Mouse (Mus musculus) midbrain, embryonic 11.5 days (tissue): ENCODE data around the gene Olfr486. TPM values are rescaled to one million over a fixed set of nuclear protein-coding genes. Genes with fewer than 3 reads are reported as not detected.
"Not testable (repeated sequence)": the region's sequence is repeated elsewhere in the genome, so short reads cannot be mapped to it uniquely, and the experiment has no call there.

ENCODE experiments used
- ATAC-seq: fragments of 200-750 bp; cut with Nextera tagmentation; 2 replicates; pipeline ENCODE4 v1.8.0; 2017; ENCODE audit warnings: moderate TSS enrichment, moderate library complexity; ENCODE audit not compliant: low FRiP score
- DNase-seq: peaks from one replicate; pipeline ENCODE4 v3.0.0; 2015; ENCODE audit warnings: low spot score; ENCODE audit errors: missing footprints
- H3K27ac ChIP-seq: fragments of 300-500 bp; sonication (generic); 2 replicates; pipeline ENCODE4 v1.5.1; 2014; ENCODE audit warnings: low read depth, low read length
- H3K27me3 ChIP-seq: fragments of 300-500 bp; sonication (generic); 2 replicates; pipeline ENCODE4 v1.6.1; 2014; ENCODE audit warnings: mild to moderate bottlenecking, low read length, moderate library complexity, mixed read lengths; ENCODE audit not compliant: control insufficient read depth, insufficient read depth
- H3K36me3 ChIP-seq: fragments of 300-500 bp; sonication (generic); 2 replicates; pipeline ENCODE4 v1.6.1; 2014; ENCODE audit warnings: mild to moderate bottlenecking, low read length, moderate library complexity, mixed read lengths; ENCODE audit not compliant: control insufficient read depth, insufficient read depth
- H3K4me1 ChIP-seq: fragments of 300-500 bp; sonication (generic); 2 replicates; pipeline ENCODE4 v1.6.1; 2014; ENCODE audit warnings: low read length; ENCODE audit not compliant: control insufficient read depth, insufficient read depth
- H3K4me2 ChIP-seq: fragments of 300-500 bp; sonication (generic); 2 replicates; pipeline ENCODE4 v1.6.1; 2014; ENCODE audit warnings: mild to moderate bottlenecking, moderate library complexity
- H3K4me3 ChIP-seq: fragments of 300-500 bp; sonication (generic); 2 replicates; pipeline ENCODE4 v1.5.1; 2014; ENCODE audit warnings: low read depth, low read length
- H3K9ac ChIP-seq: fragments of 300-500 bp; sonication (generic); 2 replicates; pipeline ENCODE4 v1.6.1; 2014; ENCODE audit warnings: low read length
- H3K9me3 ChIP-seq: fragments of 300-500 bp; sonication (generic); 2 replicates; pipeline ENCODE4 v1.6.1; 2016; ENCODE audit warnings: low read length; ENCODE audit not compliant: control insufficient read depth
- WGBS: fragments of 180-500 bp; shearing (Covaris S2); extraction: QIAGEN DNeasy Blood & Tissue Kit; methylation state at CpG from one replicate; pipeline ENCODE4 v1.1.7; 2014; 5-methylcytosine and 5-hydroxymethylcytosine counted together
- polyA plus RNA-seq: library from polyadenylated mRNA; unstranded; fragments of >200 nt; fragmentation: Nextera tagmentation; extraction: Ambion mirVana; gene quantifications from 2 replicates; pipeline ENCODE4 v1.2.1, GENCODE M21; 2014

Olfr486 gene
- not detected in 2 replicates for polyA plus RNA-seq

DNA sequence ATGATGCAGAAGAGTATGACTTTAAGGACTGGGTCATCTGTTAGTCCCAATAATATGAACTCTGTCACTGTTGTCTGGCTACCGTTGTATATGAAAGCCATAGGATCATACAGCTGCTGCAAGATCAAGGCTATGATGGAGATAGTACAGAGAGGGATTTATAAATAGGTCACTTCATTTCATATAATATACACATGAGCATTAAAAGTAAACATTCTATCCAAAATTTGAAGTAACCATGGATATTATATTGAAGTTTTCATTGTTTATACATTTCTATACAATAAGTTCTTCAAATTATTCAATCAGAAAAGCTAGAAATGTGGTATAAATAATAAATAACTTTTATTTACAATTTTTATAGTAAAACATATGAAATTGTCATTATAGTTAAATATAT, at the start of gene Olfr486:
Gene Olfr486, minus strand, starts transcription at position 101 of the 400 bp plus-strand sequence.
- not testable (repeated sequence) for H3K4me3 ChIP-seq, H3K27me3 ChIP-seq, H3K36me3 ChIP-seq, H3K4me2 ChIP-seq, ATAC-seq, H3K4me1 ChIP-seq, H3K9me3 ChIP-seq, H3K9ac ChIP-seq, H3K27ac ChIP-seq, DNase-seq
- whole genome bisulfite sequencing: 84% methylated on average over 1 of the region's 1 CpGs

DNA sequence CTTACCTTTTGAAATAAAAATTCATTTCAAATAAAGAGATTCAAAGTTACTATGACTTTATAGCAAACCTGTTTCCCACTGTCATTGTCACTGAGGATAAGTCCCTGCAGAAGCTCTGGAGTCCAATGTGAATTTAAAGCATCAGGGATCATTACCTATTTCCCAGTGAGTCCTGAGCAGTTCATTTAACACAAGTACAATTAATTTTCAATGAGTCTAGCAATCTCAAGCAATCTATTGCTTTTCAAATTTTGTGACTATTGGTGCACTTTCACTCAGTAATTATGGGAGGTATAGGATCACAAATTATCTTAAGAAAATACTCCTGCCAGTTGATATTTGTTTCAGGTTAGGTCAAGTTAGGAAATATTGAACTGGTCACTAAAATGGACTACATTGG, 42.0 kb upstream of the Olfr486 start, which contains the start of gene Olfr487:
Gene Olfr487, minus strand, starts transcription at position 101 of the 400 bp plus-strand sequence.
- not testable (repeated sequence) for ATAC-seq, H3K9ac ChIP-seq, H3K9me3 ChIP-seq, H3K4me3 ChIP-seq, H3K36me3 ChIP-seq, H3K27me3 ChIP-seq, DNase-seq, H3K4me1 ChIP-seq, H3K4me2 ChIP-seq, H3K27ac ChIP-seq

DNA sequence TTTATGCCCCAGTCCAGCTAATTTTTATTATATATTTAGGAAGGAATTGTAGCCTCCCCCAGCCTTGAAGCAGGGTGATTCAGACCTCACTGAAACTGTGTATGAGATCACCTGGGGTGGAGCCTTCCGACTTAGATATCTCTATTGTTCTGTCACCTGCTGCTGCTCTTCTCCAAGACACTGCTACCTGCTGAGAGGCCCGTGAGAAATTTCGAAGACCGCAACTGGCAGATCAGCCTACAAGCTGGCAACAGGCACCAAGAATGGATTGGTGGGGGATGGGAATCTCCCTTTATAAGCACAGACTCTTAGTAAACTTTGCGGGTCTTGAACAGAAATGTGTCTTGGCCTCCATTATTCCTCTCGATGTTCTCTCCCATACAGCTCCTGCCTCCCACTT, 24.4 kb upstream of the Olfr486 start:
- Histone ChIP-seq H3K9me3 (no peaks in the 10 kb centered on the region), H3K4me3 (no peak overlapping the region), H3K4me1 (no peaks in the 10 kb centered on the region), H3K27me3 (no peaks in the 10 kb centered on the region), H3K27ac (no peak overlapping the region), H3K9ac (no peak overlapping the region), H3K36me3 (no peaks in the 10 kb centered on the region), H3K4me2 (no peak overlapping the region)
- ATAC-seq: no peak
- DNase-seq: no peak
- 53% methylated on average over 6 of the region's 6 CpGs for WGBS

GRCm38 (mm10) chr7:108196337-108196736, 23.8 kb upstream of the Olfr486 start:
- not testable (repeated sequence) for H3K27me3 ChIP-seq, H3K4me1 ChIP-seq, H3K27ac ChIP-seq, ATAC-seq, H3K9ac ChIP-seq, DNase-seq, H3K36me3 ChIP-seq, H3K9me3 ChIP-seq, H3K4me3 ChIP-seq, H3K4me2 ChIP-seq
- WGBS: 58% methylated on average over 3 of the region's 3 CpGs

GRCm38 (mm10) chr7:108192714-108193113, 20.2 kb upstream of the Olfr486 start:
- H3K4me1 ChIP-seq, H3K9me3 ChIP-seq, H3K27me3 ChIP-seq, DNase-seq, H3K27ac ChIP-seq, H3K36me3 ChIP-seq, H3K9ac ChIP-seq, H3K4me3 ChIP-seq, H3K4me2 ChIP-seq, ATAC-seq: not testable (repeated sequence)
- 47% methylated on average over 1 of the region's 1 CpGs for WGBS

GRCm38 (mm10) chr7:108191196-108191595, 18.7 kb upstream of the Olfr486 start:
- H3K9me3 ChIP-seq, H3K9ac ChIP-seq, DNase-seq, H3K27me3 ChIP-seq, ATAC-seq, H3K4me1 ChIP-seq, H3K4me2 ChIP-seq, H3K36me3 ChIP-seq, H3K4me3 ChIP-seq, H3K27ac ChIP-seq: not testable (repeated sequence)
- 27% methylated on average over 2 of the region's 2 CpGs for WGBS

DNA sequence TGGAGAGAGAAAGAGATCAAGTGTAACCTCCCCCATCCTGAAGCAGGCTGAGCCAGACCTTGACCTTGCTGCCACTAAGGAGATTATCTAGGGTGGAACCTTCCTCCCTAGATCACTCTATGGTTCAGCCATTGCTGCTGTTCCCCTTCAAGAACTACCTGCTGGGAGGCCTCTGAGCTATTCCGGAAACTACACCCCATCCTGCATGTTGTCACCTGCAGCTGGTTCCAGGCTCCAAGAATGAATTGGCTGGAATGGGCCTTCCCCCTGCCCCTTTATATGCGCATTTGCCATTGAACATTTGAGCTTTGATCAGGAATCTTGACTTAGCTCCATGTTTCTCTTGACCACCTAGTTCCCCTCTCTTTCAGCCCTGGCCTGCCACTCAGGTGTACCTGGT, 12.7 kb upstream of the Olfr486 start:
- H3K4me1 ChIP-seq: not testable (repeated sequence)
- WGBS: 81% methylated on average over 2 of the region's 2 CpGs

GRCm38 (mm10) chr7:108184401-108184800, 11.9 kb upstream of the Olfr486 start:
- not testable (repeated sequence) for ATAC-seq, H3K4me3 ChIP-seq, H3K36me3 ChIP-seq, H3K4me2 ChIP-seq, H3K27ac ChIP-seq, H3K4me1 ChIP-seq, H3K27me3 ChIP-seq, H3K9ac ChIP-seq, DNase-seq, H3K9me3 ChIP-seq
- WGBS: 73% methylated on average over 3 of the region's 3 CpGs

More for the DNA sequence above, 12.7 kb upstream of the Olfr486 start:
- H3K27ac ChIP-seq, ATAC-seq, H3K27me3 ChIP-seq, H3K9me3 ChIP-seq, H3K9ac ChIP-seq, H3K36me3 ChIP-seq, H3K4me3 ChIP-seq, DNase-seq, H3K4me2 ChIP-seq: not testable (repeated sequence)

DNA sequence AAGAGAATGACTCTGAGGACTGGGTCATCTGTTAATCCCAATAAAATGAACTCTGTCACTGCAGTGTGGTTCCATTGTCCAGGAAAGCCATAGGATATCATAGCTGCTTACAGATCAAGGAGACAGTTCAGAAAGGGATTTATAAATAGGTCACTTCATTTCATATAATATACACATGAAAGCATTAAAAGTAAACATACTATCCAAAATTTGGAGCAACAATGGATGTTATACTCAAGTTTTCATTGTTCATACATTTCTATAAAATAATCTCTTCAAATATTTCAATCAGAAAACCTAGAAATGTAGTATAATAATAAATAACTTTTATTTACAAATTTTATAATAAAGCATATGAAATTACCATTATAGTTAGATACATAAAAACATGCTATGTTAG, 12.8 kb downstream of the Olfr486 start, which contains the start of gene Olfr485:
Gene Olfr485, minus strand, starts transcription at position 101 of the 400 bp plus-strand sequence.
- H3K4me3 ChIP-seq: no peak within 1 kb of the TSS
- H3K9me3 ChIP-seq: no peaks in the 10 kb centered on the region
- ATAC-seq (no peak), DNase-seq (no peak)
- H3K4me1 ChIP-seq: no peaks in the 10 kb centered on the region
- H3K27ac ChIP-seq: no peak within 1 kb of the TSS
- no peak within 1 kb of the TSS for H3K4me2 ChIP-seq
- H3K9ac ChIP-seq: no peak within 1 kb of the TSS
- no peaks in the 10 kb centered on the region for H3K36me3 ChIP-seq
- H3K27me3 ChIP-seq: no peaks in the 10 kb centered on the region

DNA sequence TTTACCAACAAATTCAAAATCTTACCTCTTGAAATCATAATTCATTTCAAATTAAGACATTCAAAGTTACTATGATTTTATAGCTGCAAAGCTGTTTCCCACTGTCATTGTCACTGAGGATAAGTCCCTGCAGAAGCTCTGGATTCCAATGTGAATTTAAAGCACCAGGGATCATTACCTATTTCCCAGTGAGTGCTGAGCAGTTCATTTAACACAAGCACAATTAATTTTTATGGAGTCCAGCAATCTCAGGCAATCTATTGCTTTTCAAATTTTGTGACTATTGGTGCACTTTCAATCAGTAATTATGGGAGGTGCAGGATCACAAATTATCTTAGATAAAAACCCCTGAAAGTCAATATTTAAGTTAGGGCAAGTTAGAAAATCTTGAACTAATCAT, 45.2 kb downstream of the Olfr486 start, which contains the start of gene Olfr484:
Gene Olfr484, minus strand, starts transcription at position 101 of the 400 bp plus-strand sequence.
- Histone ChIP-seq H3K9ac (no peak within 1 kb of the TSS), H3K27me3 (no peaks in the 10 kb centered on the region), H3K36me3 (no peaks in the 10 kb centered on the region), H3K4me1 (no peaks in the 10 kb centered on the region), H3K9me3 (no peaks in the 10 kb centered on the region), H3K27ac (no peak within 1 kb of the TSS), H3K4me2 (no peak within 1 kb of the TSS), H3K4me3 (no peak within 1 kb of the TSS)
- DNase-seq (no peak), ATAC-seq (no peak)
